Mouse (Mus musculus) liver, embryonic 14.5 days (tissue): ENCODE measurements around the gene Spag17.

Experiments used
- CTCF ChIP-seq: IDR thresholded peaks from 2 replicates; pipeline ENCODE4 v1.5.1; 2016; ENCODE audit warnings: antibody characterized with exemption, low read depth, control low read depth
- EP300 ChIP-seq: IDR thresholded peaks from 2 replicates; pipeline ENCODE4 v1.6.1; 2016; ENCODE audit warnings: antibody characterized with exemption, low read depth

DNA sequence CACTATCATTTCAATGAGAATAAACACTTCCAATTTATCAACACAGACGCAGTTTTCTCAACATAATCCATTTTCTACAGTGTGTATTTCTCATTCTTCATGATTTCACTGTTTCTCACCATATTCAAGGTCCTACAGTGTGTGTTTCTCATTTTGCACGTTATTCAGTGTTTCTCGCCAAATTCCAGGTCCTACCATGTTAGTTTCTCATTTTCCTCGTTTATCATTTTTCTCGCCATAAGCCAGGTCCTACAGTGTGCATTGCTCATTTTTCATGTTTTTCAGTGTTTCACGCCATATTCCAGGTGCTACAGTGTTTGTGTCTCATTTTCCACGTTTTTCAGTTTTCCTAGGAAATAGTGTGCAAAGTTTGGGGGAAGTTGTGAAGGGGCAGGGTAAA, 95.8 kb downstream of the Spag17 start:
- no peak for TF ChIP-seq CTCF
- TF ChIP-seq EP300: no peak
